Mouse (Mus musculus): ENCODE measurements around the gene Slc25a47. TPM values are rescaled to one million over a fixed set of nuclear protein-coding genes. Genes with fewer than 3 reads are reported as not detected.

Slc25a47 gene
- polyA plus RNA-seq, 2 experiments, result 13.9 to 24.2 TPM

DNA sequence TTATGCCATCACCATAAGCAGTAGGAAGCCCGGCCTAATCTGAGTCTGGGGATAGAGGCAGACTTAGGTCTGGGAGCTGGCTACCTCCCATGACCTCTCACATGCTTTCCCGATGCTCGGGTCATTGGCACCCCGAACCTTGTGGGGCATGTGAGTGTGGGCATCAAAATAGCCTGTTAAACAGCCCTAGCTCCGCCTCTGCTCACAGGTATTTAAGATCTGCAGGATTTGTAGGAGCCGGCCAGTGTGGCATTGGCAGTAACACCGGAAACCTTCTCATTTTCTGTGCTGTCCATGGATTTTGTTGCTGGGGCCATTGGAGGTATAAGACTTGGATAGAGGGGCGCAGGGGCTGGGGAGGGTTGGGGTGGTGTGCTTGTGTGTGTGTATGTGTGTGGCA, 15.0 kb downstream of the Slc25a47 start:
- Histone ChIP-seq H3K4me2 (replicated peaks; ENCODE audit: low read depth, low read length, severe bottlenecking) (no peak overlapping the region), H3K4me1 (ENCODE audit: control insufficient read depth, insufficient read depth, low read length) (no peaks in the 10 kb centered on the region), H3K9ac (ENCODE audit: low read depth, low read length, severe bottlenecking) (no peak overlapping the region), H3K36me3 (ENCODE audit: control insufficient read depth, insufficient read depth, low read length) (no peaks in the 10 kb centered on the region), H3K27me3 (ENCODE audit: control insufficient read depth, insufficient read depth, low read length) (no peaks in the 10 kb centered on the region), H3K9me3 (ENCODE audit: control insufficient read depth, low read length) (no peaks in the 10 kb centered on the region), H3K4me3 (replicated peaks; ENCODE audit: low read length) (no peak overlapping the region), H3K27ac (replicated peaks; ENCODE audit: low read depth, low read length) (no peak overlapping the region)
- ATAC-seq (ENCODE audit: low FRiP score, low read depth) (no peak), DNase-seq (ENCODE audit: low spot score) (no peak)
- WGBS, result 83% methylated on average over 8 of the region's 8 CpGs
- no peak for TF ChIP-seq POLR2A (IDR thresholded peaks at IDR 0.05; ENCODE audit: borderline replicate concordance, extremely low read depth, insufficient read depth, insufficient read length)

DNA sequence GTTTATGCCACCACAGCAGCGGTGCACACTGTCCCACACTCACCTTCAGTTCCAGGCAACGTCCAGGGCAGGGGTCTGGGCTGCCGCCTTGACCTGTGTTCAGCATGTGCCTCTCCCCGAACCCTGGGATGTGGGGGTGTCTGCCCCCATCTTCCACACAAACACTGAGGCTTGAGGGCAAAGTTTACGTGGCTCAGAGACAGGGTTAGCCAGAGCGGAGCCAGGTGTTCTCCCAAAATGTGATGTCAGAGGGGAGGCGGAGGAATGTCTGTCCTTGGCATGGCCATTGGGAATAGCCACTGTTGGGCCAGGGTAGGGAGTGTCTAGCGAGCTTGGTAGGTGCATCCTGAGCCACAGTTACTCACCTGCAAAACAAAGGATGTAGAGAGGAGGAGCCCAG, 17.0 kb downstream of the Slc25a47 start:
- no peak overlapping the region for H3K4me3 ChIP-seq (replicated peaks; ENCODE audit: low read length)
- H3K9me3 ChIP-seq (ENCODE audit: control insufficient read depth, low read length), result no peaks in the 10 kb centered on the region
- H3K27me3 ChIP-seq (ENCODE audit: control insufficient read depth, insufficient read depth, low read length), result no peaks in the 10 kb centered on the region
- DNase-seq (ENCODE audit: low spot score), result no peak
- H3K4me2 ChIP-seq (replicated peaks; ENCODE audit: low read depth, low read length, severe bottlenecking), result no peak overlapping the region
- ATAC-seq (ENCODE audit: low FRiP score, low read depth), result no peak
- WGBS, result 90% methylated on average over 8 of the region's 8 CpGs
- H3K36me3 ChIP-seq (ENCODE audit: control insufficient read depth, insufficient read depth, low read length), result no peaks in the 10 kb centered on the region
- no peak for TF ChIP-seq POLR2A (IDR thresholded peaks at IDR 0.05; ENCODE audit: borderline replicate concordance, extremely low read depth, insufficient read depth, insufficient read length)
- no peak overlapping the region for H3K27ac ChIP-seq (replicated peaks; ENCODE audit: low read depth, low read length)
- no peak overlapping the region for H3K9ac ChIP-seq (ENCODE audit: low read depth, low read length, severe bottlenecking)
- H3K4me1 ChIP-seq (ENCODE audit: control insufficient read depth, insufficient read depth, low read length), result no peaks in the 10 kb centered on the region

DNA sequence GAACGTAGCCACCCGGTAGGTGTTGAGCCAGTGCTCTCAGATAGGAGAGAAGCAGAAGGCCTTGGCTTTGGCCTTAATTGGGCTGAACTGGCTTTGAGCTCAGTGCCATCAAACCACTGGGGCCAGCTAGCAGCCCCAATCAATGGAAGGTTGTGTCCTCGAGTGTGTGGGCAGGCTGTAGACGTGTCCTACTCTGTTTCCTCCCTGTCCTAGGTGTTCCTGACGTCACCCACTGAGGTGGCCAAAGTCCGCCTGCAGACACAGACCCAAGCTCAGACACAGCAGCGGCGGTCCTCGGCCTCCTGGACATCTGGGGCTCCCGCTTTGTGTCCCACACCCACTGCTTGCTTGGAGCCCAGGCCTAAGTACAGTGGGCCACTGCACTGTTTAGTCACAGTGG, 19.2 kb downstream of the Slc25a47 start:
- no peak for TF ChIP-seq POLR2A (IDR thresholded peaks at IDR 0.05; ENCODE audit: borderline replicate concordance, extremely low read depth, insufficient read depth, insufficient read length)
- ATAC-seq (ENCODE audit: low FRiP score, low read depth) (no peak), DNase-seq (ENCODE audit: low spot score) (no peak)
- Histone ChIP-seq H3K4me1 (ENCODE audit: control insufficient read depth, insufficient read depth, low read length) (no peaks in the 10 kb centered on the region), H3K4me3 (replicated peaks; ENCODE audit: low read length) (no peak overlapping the region), H3K9ac (ENCODE audit: low read depth, low read length, severe bottlenecking) (no peak overlapping the region), H3K27me3 (ENCODE audit: control insufficient read depth, insufficient read depth, low read length) (no peaks in the 10 kb centered on the region), H3K36me3 (ENCODE audit: control insufficient read depth, insufficient read depth, low read length) (peaks cover 7% of the 10 kb centered on the region; the same call in 1 of the 2 replicates), H3K27ac (replicated peaks; ENCODE audit: low read depth, low read length) (no peak overlapping the region), H3K9me3 (ENCODE audit: control insufficient read depth, low read length) (no peaks in the 10 kb centered on the region), H3K4me2 (replicated peaks; ENCODE audit: low read depth, low read length, severe bottlenecking) (no peak overlapping the region)
- 89% methylated on average over 10 of the region's 10 CpGs for WGBS

DNA sequence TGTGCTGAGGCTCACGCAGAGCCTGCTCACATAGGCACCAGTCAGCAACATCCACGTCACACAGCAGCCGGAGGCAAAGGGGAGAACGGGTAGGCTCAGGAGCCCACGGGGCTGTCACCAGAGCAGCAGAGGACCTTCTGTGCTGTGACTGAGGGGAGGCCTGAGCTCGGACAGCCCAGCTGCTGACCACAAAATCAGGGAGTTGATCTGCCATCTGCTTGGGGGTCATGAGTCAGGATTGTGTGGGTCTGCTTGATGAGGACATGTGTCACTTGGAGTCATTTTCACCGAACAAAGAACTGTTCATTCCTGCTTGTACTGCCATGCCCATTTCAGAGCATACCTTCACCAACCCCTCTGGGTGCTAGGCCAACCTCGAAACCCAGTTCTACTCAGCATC, 20.3 kb downstream of the Slc25a47 start:
- no peaks in the 10 kb centered on the region for H3K27me3 ChIP-seq (ENCODE audit: control insufficient read depth, insufficient read depth, low read length)
- no peak overlapping the region for H3K4me3 ChIP-seq (replicated peaks; ENCODE audit: low read length)
- DNase-seq (ENCODE audit: low spot score) (no peak), ATAC-seq (ENCODE audit: low FRiP score, low read depth) (no peak)
- no peaks in the 10 kb centered on the region for H3K4me1 ChIP-seq (ENCODE audit: control insufficient read depth, insufficient read depth, low read length)
- H3K36me3 ChIP-seq (ENCODE audit: control insufficient read depth, insufficient read depth, low read length), result peaks cover 18% of the 10 kb centered on the region
- H3K9ac ChIP-seq (ENCODE audit: low read depth, low read length, severe bottlenecking), result no peak overlapping the region
- no peak for TF ChIP-seq POLR2A (IDR thresholded peaks at IDR 0.05; ENCODE audit: borderline replicate concordance, extremely low read depth, insufficient read depth, insufficient read length)
- 90% methylated on average over 8 of the region's 8 CpGs for WGBS
- no peak overlapping the region for H3K27ac ChIP-seq (replicated peaks; ENCODE audit: low read depth, low read length)
- H3K9me3 ChIP-seq (ENCODE audit: control insufficient read depth, low read length), result no peaks in the 10 kb centered on the region
- H3K4me2 ChIP-seq (replicated peaks; ENCODE audit: low read depth, low read length, severe bottlenecking), result no peak overlapping the region

DNA sequence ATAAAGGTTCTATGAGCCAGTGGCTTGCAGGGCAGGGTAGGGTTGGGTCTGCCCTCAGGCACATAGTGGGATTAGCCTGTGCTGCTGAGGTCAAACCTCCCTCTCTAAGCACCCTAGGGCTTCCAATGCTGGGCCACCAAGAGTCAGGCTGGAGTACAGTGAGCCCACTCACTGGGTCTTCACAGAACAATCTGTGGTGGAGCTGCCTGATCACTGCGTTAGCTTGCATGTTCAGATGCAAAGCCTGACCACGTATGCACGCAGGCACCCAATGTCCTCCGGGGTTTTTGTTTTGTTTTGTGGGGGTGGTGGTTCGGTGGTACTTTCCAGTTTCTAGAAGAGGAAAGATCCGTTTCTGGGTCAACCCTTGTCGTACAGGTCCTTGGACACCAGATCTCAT, 21.3 kb downstream of the Slc25a47 start:
- no peak overlapping the region for H3K9ac ChIP-seq (ENCODE audit: low read depth, low read length, severe bottlenecking)
- no peaks in the 10 kb centered on the region for H3K9me3 ChIP-seq (ENCODE audit: control insufficient read depth, low read length)
- H3K27me3 ChIP-seq (ENCODE audit: control insufficient read depth, insufficient read depth, low read length), result no peaks in the 10 kb centered on the region
- TF ChIP-seq POLR2A (IDR thresholded peaks at IDR 0.05; ENCODE audit: borderline replicate concordance, extremely low read depth, insufficient read depth, insufficient read length), result no peak
- ATAC-seq (ENCODE audit: low FRiP score, low read depth), result no peak
- DNase-seq (ENCODE audit: low spot score), result no peak
- no peaks in the 10 kb centered on the region for H3K4me1 ChIP-seq (ENCODE audit: control insufficient read depth, insufficient read depth, low read length)
- no peak overlapping the region for H3K4me2 ChIP-seq (replicated peaks; ENCODE audit: low read depth, low read length, severe bottlenecking)
- no peak overlapping the region for H3K27ac ChIP-seq (replicated peaks; ENCODE audit: low read depth, low read length)
- peaks cover 24% of the 10 kb centered on the region for H3K36me3 ChIP-seq (ENCODE audit: control insufficient read depth, insufficient read depth, low read length)
- WGBS, result 90% methylated on average over 7 of the region's 7 CpGs
- H3K4me3 ChIP-seq (replicated peaks; ENCODE audit: low read length), result no peak overlapping the region

DNA sequence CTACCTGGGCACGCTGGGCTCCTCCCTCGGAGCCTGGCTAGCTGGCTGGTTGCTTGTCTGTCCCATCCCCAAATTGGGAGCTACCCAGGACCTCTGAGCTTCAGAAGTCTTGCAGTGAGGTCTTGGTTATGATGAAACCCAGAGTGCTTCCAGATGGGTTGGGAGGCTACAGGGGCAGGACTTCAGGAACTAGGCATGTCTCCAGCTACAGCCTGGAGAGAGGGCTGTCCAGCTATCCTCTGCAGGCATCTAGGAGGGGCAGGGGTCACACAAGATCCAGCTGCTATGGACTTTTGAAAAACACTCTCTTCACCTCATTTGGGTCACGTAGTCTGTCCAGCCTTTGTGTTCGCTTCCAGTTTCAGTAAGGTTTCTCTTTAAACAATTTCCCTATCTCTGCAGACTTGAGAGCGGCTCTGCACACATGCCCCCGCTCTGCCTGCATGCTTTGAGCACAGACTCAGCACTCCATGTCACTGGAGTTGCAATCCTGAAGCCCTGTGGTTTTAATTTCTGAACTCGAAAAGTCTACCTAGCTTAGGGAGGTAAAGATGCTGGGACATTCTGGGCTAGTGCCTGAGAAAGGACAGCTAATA, 21.8 kb downstream of the Slc25a47 start:
- WGBS, result 76% methylated on average over 7 of the region's 7 CpGs
- Histone ChIP-seq H3K27me3 (ENCODE audit: control insufficient read depth, insufficient read depth, low read length) (no peaks in the 10 kb centered on the region), H3K4me3 (replicated peaks; ENCODE audit: low read length) (no peak overlapping the region), H3K36me3 (ENCODE audit: control insufficient read depth, insufficient read depth, low read length) (peaks cover 30% of the 10 kb centered on the region), H3K4me1 (ENCODE audit: control insufficient read depth, insufficient read depth, low read length) (no peaks in the 10 kb centered on the region), H3K4me2 (replicated peaks; ENCODE audit: low read depth, low read length, severe bottlenecking) (no peak overlapping the region), H3K9me3 (ENCODE audit: control insufficient read depth, low read length) (no peaks in the 10 kb centered on the region), H3K27ac (replicated peaks; ENCODE audit: low read depth, low read length) (no peak overlapping the region), H3K9ac (ENCODE audit: low read depth, low read length, severe bottlenecking) (no peak overlapping the region)
- no peak for TF ChIP-seq POLR2A (IDR thresholded peaks at IDR 0.05; ENCODE audit: borderline replicate concordance, extremely low read depth, insufficient read depth, insufficient read length)
- ATAC-seq (ENCODE audit: low FRiP score, low read depth) (no peak), DNase-seq (ENCODE audit: low spot score) (no peak)
